Mouse (Mus musculus): Measurements from ENCODE around the gene Angpt4. TPM values are rescaled to one million over a fixed set of nuclear protein-coding genes. Genes with fewer than 3 reads are reported as not detected.

The Angpt4 gene
- polyA plus RNA-seq, 1 experiment from 2014 or later = 0.50 TPM

DNA sequence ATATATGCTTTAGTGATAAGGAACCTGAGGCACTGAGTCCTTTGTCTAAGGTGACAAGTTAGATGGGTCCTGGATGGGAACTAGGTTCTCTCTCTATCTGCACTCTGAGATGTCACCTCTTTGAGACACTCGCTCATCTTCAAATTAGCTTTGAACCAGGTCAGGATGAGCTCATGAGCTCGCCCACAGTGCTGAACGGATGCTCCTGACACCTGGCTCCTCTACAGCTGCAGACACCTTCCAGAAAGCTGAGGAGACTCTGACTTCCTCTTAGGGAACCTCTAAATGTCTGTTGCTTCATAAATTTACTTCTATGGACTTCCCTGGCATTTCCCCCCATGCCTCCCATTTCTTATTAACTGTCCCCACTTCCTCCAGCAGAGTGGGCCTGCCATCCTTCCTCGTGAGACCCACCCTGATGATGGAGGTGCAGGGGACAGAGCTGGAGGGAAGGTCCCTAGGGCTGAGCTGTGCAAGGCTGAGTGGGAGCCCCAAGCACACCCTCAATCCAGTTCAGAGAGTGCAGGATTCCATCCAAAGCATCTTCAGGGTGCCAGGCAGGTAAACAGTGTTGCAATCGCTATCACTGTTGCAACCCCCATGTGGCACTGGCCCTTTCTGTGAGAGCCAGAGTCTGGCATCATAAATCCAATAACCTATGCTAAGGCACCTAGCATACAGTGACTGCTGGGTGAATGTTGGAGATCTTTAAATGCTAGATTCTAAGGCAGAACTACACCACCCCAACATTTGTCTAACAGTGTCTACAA is 28.8 kb downstream of the Angpt4 start:
- H3K4me2 ChIP-seq = no peak overlapping the region
- H3K36me3 ChIP-seq = no peaks in the 10 kb centered on the region
- H3K9ac ChIP-seq (replicated peaks) = no peak overlapping the region
- no peak overlapping the region for H3K4me3 ChIP-seq (replicated peaks)
- ATAC-seq (ENCODE audit: low FRiP score) = no peak
- H3K27ac ChIP-seq (replicated peaks) = no peak overlapping the region
- H3K9me3 ChIP-seq (replicated peaks) = no peaks in the 10 kb centered on the region
- 87% methylated on average over 5 of the region's 5 CpGs for WGBS
- no peaks in the 10 kb centered on the region for H3K27me3 ChIP-seq (replicated peaks)
- peaks cover 14% of the 10 kb centered on the region for H3K4me1 ChIP-seq

DNA sequence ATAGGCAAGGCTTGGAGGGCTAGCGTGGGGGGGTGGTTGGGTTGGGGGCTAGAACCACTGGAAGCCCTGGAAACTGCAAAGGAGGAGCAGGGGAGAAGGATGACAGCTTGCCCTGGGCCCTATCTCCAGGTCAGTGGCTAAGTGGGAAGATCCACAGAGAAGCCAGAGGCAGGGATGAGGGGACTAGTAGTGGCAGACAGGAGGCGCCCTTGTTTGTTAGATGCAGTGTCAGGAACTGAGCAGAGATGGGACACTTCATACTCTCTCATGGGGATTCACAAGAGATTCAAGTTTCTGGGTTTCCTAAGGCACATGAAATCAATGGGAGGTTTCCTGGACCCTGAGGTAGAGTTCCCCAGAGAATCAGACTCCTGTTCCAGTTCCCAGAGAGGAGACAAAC is 30.3 kb downstream of the Angpt4 start:
- 46% methylated on average over 2 of the region's 2 CpGs for WGBS

DNA sequence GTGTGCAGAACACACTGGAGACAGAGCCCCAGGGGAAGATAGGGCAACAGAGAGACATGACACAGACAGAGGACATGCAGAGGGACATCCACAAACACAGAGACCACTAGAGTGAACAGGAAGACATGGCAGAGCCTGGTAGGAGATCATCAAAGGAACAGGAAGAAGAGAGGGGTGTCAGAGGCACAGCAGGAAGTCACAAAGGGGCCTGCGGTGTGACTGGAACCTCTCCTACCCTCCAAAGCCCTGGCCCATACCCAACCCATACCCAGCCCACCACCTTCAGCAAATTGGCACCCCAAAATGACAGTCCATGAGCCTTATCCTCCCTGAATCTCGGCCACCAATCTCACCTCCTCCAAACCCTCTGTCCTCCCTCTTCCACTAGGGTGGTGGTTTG is 33.1 kb downstream of the Angpt4 start:
- Histone ChIP-seq H3K27ac (replicated peaks) (no peak overlapping the region), H3K4me2 (no peak overlapping the region), H3K9me3 (replicated peaks) (no peaks in the 10 kb centered on the region), H3K27me3 (replicated peaks) (no peaks in the 10 kb centered on the region), H3K9ac (replicated peaks) (no peak overlapping the region), H3K36me3 (no peaks in the 10 kb centered on the region), H3K4me1 (peaks cover 2% of the 10 kb centered on the region; the same call in 1 of the 2 replicates), H3K4me3 (replicated peaks) (no peak overlapping the region)
- no peak for ATAC-seq (ENCODE audit: low FRiP score)
- 71% methylated on average over 2 of the region's 2 CpGs for WGBS

More for the DNA sequence above, 30.3 kb downstream of the Angpt4 start:
- H3K27ac ChIP-seq (replicated peaks) = no peak overlapping the region
- no peak for ATAC-seq (ENCODE audit: low FRiP score)
- no peaks in the 10 kb centered on the region for H3K36me3 ChIP-seq
- no peak overlapping the region for H3K4me2 ChIP-seq
- no peaks in the 10 kb centered on the region for H3K27me3 ChIP-seq (replicated peaks)
- H3K4me1 ChIP-seq = peaks cover 14% of the 10 kb centered on the region
- no peak overlapping the region for H3K4me3 ChIP-seq (replicated peaks)
- H3K9ac ChIP-seq (replicated peaks) = no peak overlapping the region
- H3K9me3 ChIP-seq (replicated peaks) = no peaks in the 10 kb centered on the region

GRCm38 (mm10) chr2:151947617-151948016 is 36.6 kb downstream of the Angpt4 start:
- Histone ChIP-seq H3K4me2 (no peak overlapping the region), H3K27me3 (replicated peaks) (no peaks in the 10 kb centered on the region), H3K9ac (replicated peaks) (no peak overlapping the region), H3K27ac (replicated peaks) (no peak overlapping the region), H3K9me3 (replicated peaks) (no peaks in the 10 kb centered on the region), H3K4me3 (replicated peaks) (no peak overlapping the region), H3K36me3 (no peaks in the 10 kb centered on the region), H3K4me1 (peaks cover 4% of the 10 kb centered on the region; the same call in 1 of the 2 replicates)
- ATAC-seq (ENCODE audit: low FRiP score) = no peak
- WGBS = 92% methylated on average over 2 of the region's 2 CpGs

- WGBS = 85% methylated on average over 7 of the region's 7 CpGs
- no peak overlapping the region for H3K4me2 ChIP-seq
- no peak overlapping the region for H3K4me3 ChIP-seq (replicated peaks)
- no peak overlapping the region for H3K9ac ChIP-seq (replicated peaks)
- H3K27ac ChIP-seq (replicated peaks) = no peak overlapping the region
- no peaks in the 10 kb centered on the region for H3K36me3 ChIP-seq
- no peaks in the 10 kb centered on the region for H3K9me3 ChIP-seq (replicated peaks)
- ATAC-seq (ENCODE audit: low FRiP score) = no peak
- H3K4me1 ChIP-seq = peaks cover 4% of the 10 kb centered on the region; the same call in 1 of the 2 replicates
- H3K27me3 ChIP-seq (replicated peaks) = no peaks in the 10 kb centered on the region
Measured at GRCm38 (mm10) chr2:151948311-151948710, 37.3 kb downstream of the Angpt4 start.

DNA sequence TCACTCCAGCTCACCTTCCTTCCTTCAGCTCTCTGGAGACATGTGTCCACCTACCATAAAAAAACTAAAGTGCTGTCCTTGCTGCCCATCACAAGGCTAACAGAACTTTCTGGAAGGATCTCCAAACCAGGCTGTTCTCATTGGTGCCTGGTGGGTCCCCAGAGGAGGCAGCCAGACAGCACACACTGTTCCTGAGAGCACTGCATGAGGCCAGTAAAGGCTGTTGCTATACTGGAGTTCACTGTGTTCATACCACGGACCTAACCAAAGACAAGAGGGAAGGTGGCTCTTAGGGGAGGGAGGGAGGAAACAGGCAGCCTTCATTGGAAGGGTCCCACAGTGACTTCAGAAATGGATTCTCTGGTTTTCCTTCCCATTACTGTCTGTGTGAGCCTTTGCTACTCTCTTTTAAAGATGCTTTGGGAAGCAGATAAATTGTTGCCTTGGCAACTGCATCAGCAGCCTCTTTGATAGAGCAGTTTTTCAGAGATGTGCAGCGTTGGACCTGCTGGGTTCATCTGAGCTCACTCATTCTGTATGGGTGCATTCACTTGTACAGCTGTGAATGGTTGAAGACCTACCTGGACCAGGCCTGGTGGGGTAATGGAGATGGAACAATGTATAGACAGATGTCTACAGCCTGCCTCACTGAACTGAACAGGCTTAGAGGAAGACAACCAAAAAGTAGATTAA is 38.2 kb downstream of the Angpt4 start:
- Histone ChIP-seq H3K9me3 (replicated peaks) (no peaks in the 10 kb centered on the region), H3K4me2 (no peak overlapping the region), H3K4me1 (peaks cover 4% of the 10 kb centered on the region; the same call in 1 of the 2 replicates), H3K4me3 (replicated peaks) (no peak overlapping the region), H3K27ac (replicated peaks) (peak overlapping the region; percentile 58; the same call in 1 of the 2 replicates), H3K9ac (replicated peaks) (no peak overlapping the region), H3K36me3 (no peaks in the 10 kb centered on the region), H3K27me3 (replicated peaks) (no peaks in the 10 kb centered on the region)
- 34% methylated on average over 2 of the region's 2 CpGs for WGBS
- ATAC-seq (ENCODE audit: low FRiP score) = peak; percentile 87

DNA sequence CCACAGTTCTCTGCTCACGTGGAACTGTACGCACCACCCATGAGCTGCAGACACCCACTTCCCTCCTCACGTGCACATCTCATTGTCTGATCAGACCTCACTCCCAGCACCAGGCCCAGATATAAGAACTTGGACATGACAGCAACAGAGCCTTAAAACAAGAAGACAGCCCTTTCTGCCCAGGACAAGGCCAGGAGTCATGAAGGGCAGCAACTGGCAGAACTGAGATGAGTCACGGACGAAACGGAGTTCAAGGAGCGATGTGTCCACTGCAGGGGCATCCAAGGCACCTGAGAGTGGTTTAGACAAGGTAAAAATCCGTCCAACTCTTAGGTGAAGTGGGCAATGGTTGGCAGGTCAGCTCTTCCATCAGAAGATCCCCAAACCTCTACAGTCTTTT is 42.7 kb downstream of the Angpt4 start:
- WGBS = 89% methylated on average over 8 of the region's 8 CpGs
- no peak for ATAC-seq (ENCODE audit: low FRiP score)

GRCm38 (mm10) chr2:151956500-151957137 is 45.6 kb downstream of the Angpt4 start:
- H3K9ac ChIP-seq (replicated peaks) = no peak overlapping the region
- no peaks in the 10 kb centered on the region for H3K27me3 ChIP-seq (replicated peaks)
- ATAC-seq (ENCODE audit: low FRiP score) = no peak
- WGBS = 77% methylated on average over 4 of the region's 4 CpGs
- H3K4me1 ChIP-seq = no peaks in the 10 kb centered on the region
- H3K9me3 ChIP-seq (replicated peaks) = no peaks in the 10 kb centered on the region
- H3K4me2 ChIP-seq = no peak overlapping the region
- no peaks in the 10 kb centered on the region for H3K36me3 ChIP-seq
- no peak overlapping the region for H3K4me3 ChIP-seq (replicated peaks)
- no peak overlapping the region for H3K27ac ChIP-seq (replicated peaks)

More for the DNA sequence above, 42.7 kb downstream of the Angpt4 start:
- H3K4me2 ChIP-seq = no peak overlapping the region
- no peak overlapping the region for H3K9ac ChIP-seq (replicated peaks)
- H3K27me3 ChIP-seq (replicated peaks) = no peaks in the 10 kb centered on the region
- H3K9me3 ChIP-seq (replicated peaks) = no peaks in the 10 kb centered on the region
- no peaks in the 10 kb centered on the region for H3K36me3 ChIP-seq
- H3K4me1 ChIP-seq = peaks cover 4% of the 10 kb centered on the region; the same call in 1 of the 2 replicates
- no peak overlapping the region for H3K27ac ChIP-seq (replicated peaks)
- H3K4me3 ChIP-seq (replicated peaks) = no peak overlapping the region

DNA sequence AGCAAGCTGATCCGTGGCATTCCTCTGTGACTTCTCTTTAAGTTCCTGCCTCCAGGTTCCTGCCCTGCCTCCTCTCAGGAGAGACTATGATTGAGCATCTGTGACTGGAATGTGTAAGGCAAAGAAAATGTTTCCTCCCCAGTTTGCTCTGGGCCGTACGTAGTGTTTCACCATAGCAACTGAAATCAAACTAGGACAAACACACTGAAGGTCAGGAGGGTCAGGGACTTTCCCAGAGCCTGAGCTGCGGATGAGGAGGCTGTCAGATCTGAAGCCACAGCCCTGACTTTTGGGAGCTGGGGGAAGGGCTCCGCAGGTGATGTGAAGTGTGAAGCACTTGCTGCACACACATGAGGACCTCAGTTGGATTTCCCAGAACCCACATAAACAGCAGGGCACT is 48.3 kb downstream of the Angpt4 start:
- Histone ChIP-seq H3K27ac (replicated peaks) (no peak overlapping the region), H3K9me3 (replicated peaks) (no peaks in the 10 kb centered on the region), H3K4me3 (replicated peaks) (no peak overlapping the region), H3K4me1 (peaks cover 6% of the 10 kb centered on the region), H3K27me3 (replicated peaks) (no peaks in the 10 kb centered on the region), H3K9ac (replicated peaks) (no peak overlapping the region), H3K36me3 (no peaks in the 10 kb centered on the region), H3K4me2 (no peak overlapping the region)
- no peak for ATAC-seq (ENCODE audit: low FRiP score)
- WGBS = 38% methylated on average over 5 of the region's 5 CpGs

- Histone ChIP-seq H3K4me2 (no peak overlapping the region), H3K4me1 (peaks cover 16% of the 10 kb centered on the region), H3K4me3 (replicated peaks) (no peak overlapping the region), H3K9ac (replicated peaks) (no peak overlapping the region), H3K27ac (replicated peaks) (no peak overlapping the region), H3K36me3 (no peaks in the 10 kb centered on the region), H3K9me3 (replicated peaks) (no peaks in the 10 kb centered on the region), H3K27me3 (replicated peaks) (no peaks in the 10 kb centered on the region)
- ATAC-seq (ENCODE audit: low FRiP score) = no peak
- WGBS = 49% methylated on average over 9 of the region's 9 CpGs
Measured at GRCm38 (mm10) chr2:151961284-151962196, 50.5 kb downstream of the Angpt4 start.

DNA sequence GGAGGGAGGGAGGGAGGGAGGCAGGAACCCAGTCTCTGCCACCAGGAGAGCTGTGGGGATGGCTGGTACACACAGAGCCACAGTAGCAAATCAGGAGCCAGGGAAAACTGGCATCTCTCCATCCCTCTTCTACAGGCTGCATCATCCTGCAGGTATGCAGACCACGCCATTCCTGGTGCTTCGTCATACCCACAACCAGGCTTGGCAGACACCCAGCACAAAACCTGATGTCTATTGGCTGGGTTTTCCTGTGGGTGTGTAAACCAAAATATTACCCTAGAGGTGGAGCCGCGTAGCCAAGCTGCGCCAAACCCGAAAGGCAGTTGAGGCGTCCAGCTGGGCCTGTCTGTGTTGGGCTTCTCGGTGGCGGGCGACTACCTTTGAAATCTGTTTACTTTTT is 51.5 kb downstream of the Angpt4 start:
- no peak overlapping the region for H3K9ac ChIP-seq (replicated peaks)
- H3K4me2 ChIP-seq = no peak overlapping the region
- no peaks in the 10 kb centered on the region for H3K36me3 ChIP-seq
- peak; percentile 49; the same call in 1 of the 2 replicates for ATAC-seq (ENCODE audit: low FRiP score)
- H3K9me3 ChIP-seq (replicated peaks) = no peaks in the 10 kb centered on the region
- no peak overlapping the region for H3K4me3 ChIP-seq (replicated peaks)
- no peaks in the 10 kb centered on the region for H3K27me3 ChIP-seq (replicated peaks)
- H3K4me1 ChIP-seq = peaks cover 25% of the 10 kb centered on the region
- 46% methylated on average over 10 of the region's 10 CpGs for WGBS
- H3K27ac ChIP-seq (replicated peaks) = no peak overlapping the region

Measured in neural tube, embryonic 15.5 days (tissue).